Mouse (Mus musculus) mature B cell (primary cell): ENCODE results near the gene Fcgr4.
"Not testable (repeated sequence)": the region's sequence is repeated elsewhere in the genome, so short reads cannot be mapped to it uniquely, and the experiment has no call there.

Experiments used
- in situ Hi-C: fragments of 300-500 bp; cut with MboI; formaldehyde crosslinking; loops from 2 replicates; pipeline ENCODE4 v1.14.3; 2019

Fcgr4 gene

GRCm38 (mm10) chr1:171018737-171019136 lies at the start of gene Fcgr4:
Fcgr4 (plus strand) TSS chr1:171018920.
- in situ Hi-C loops, result no loop called here

GRCm38 (mm10) chr1:170972494-170972893 lies 46.2 kb upstream of the Fcgr4 start:
- in situ Hi-C loops, result no loop called here

- in situ Hi-C loops, result no loop called here
These were observed 45.8 kb upstream of the Fcgr4 start for GRCm38 (mm10) chr1:170972936-170973335.

GRCm38 (mm10) chr1:170974171-170974570 lies 44.5 kb upstream of the Fcgr4 start:
- in situ Hi-C loops, result no loop called here

- in situ Hi-C loops, result no loop called here
These were observed 44.0 kb upstream of the Fcgr4 start for GRCm38 (mm10) chr1:170974736-170975135.

- in situ Hi-C loops, result not testable (repeated sequence)
These were observed 43.4 kb upstream of the Fcgr4 start for GRCm38 (mm10) chr1:170975350-170975749.

- in situ Hi-C loops, result no loop called here
These were observed 43.0 kb upstream of the Fcgr4 start for GRCm38 (mm10) chr1:170975751-170976161.

GRCm38 (mm10) chr1:170976447-170976846 lies 42.3 kb upstream of the Fcgr4 start, which contains the start of gene Fcgr2b:
Fcgr2b (minus strand) TSS chr1:170976547.
- in situ Hi-C loops, result no loop called here

- in situ Hi-C loops, result no loop called here
These were observed 40.1 kb upstream of the Fcgr4 start for GRCm38 (mm10) chr1:170978601-170979000.

GRCm38 (mm10) chr1:170981679-170982078 lies 37.0 kb upstream of the Fcgr4 start:
- in situ Hi-C loops, result not testable (repeated sequence)

GRCm38 (mm10) chr1:170982301-170982700 lies 36.4 kb upstream of the Fcgr4 start:
- in situ Hi-C loops, result no loop called here

GRCm38 (mm10) chr1:170983066-170983465 lies 35.7 kb upstream of the Fcgr4 start:
- in situ Hi-C loops, result no loop called here

- in situ Hi-C loops, result no loop called here
These were observed 33.6 kb upstream of the Fcgr4 start for GRCm38 (mm10) chr1:170985092-170985491.

- in situ Hi-C loops, result no loop called here
These were observed 32.9 kb upstream of the Fcgr4 start for GRCm38 (mm10) chr1:170985861-170986260.

- in situ Hi-C loops, result loop anchor here (5.0 kb wide), 1 partner anchor 82 kb away; no protein-coding TSS in a partner anchor
These were observed 29.1 kb upstream of the Fcgr4 start for GRCm38 (mm10) chr1:170989656-170990055.

- in situ Hi-C loops, result loop anchor here (5.0 kb wide), 1 partner anchor 85 kb away; no protein-coding TSS in a partner anchor
These were observed 26.2 kb upstream of the Fcgr4 start for GRCm38 (mm10) chr1:170992550-170992949.

GRCm38 (mm10) chr1:170996034-170996433 lies 22.7 kb upstream of the Fcgr4 start:
- in situ Hi-C loops, result no loop called here

- in situ Hi-C loops, result no loop called here
These were observed 22.0 kb upstream of the Fcgr4 start for GRCm38 (mm10) chr1:170996753-170997152.

- in situ Hi-C loops, result no loop called here
These were observed 20.7 kb upstream of the Fcgr4 start for GRCm38 (mm10) chr1:170997756-170998655.

GRCm38 (mm10) chr1:170999811-171000210 lies 18.9 kb upstream of the Fcgr4 start:
- in situ Hi-C loops, result no loop called here

- in situ Hi-C loops, result no loop called here
These were observed 13.6 kb upstream of the Fcgr4 start for GRCm38 (mm10) chr1:171005081-171005480.

- in situ Hi-C loops, result no loop called here
These were observed 13.1 kb upstream of the Fcgr4 start for GRCm38 (mm10) chr1:171005586-171005985.

GRCm38 (mm10) chr1:171006335-171006734 lies 12.4 kb upstream of the Fcgr4 start:
- in situ Hi-C loops, result no loop called here
